Mouse (Mus musculus) stomach, embryonic 16.5 days (tissue): ENCODE data around the gene Vav1. TPM values are rescaled to one million over a fixed set of nuclear protein-coding genes. Genes with fewer than 3 reads are reported as not detected.
A peak's percentile ranks its signal among the peaks of the same experiment; 100 is the strongest.

Source experiments
- ATAC-seq: fragments of 200-750 bp; cut with Nextera tagmentation; 2 replicates; pipeline ENCODE4 v1.8.0; 2017; ENCODE audit warnings: moderate number of reproducible peaks, moderate TSS enrichment; ENCODE audit not compliant: insufficient read depth, low FRiP score
- H3K27ac ChIP-seq: fragments of 300-500 bp; sonication (generic); 2 replicates; pipeline ENCODE4 v1.5.1; 2014; ENCODE audit warnings: low read length
- H3K27me3 ChIP-seq: fragments of 300-500 bp; sonication (generic); 2 replicates; pipeline ENCODE4 v1.6.1; 2014; ENCODE audit warnings: low read length, control low read depth, mixed read lengths; ENCODE audit not compliant: control insufficient read depth, insufficient read depth
- H3K36me3 ChIP-seq: fragments of 300-500 bp; sonication (generic); 2 replicates; pipeline ENCODE4 v1.6.1; 2014; ENCODE audit warnings: low read length; ENCODE audit not compliant: control insufficient read depth, insufficient read depth
- H3K4me1 ChIP-seq: fragments of 300-500 bp; sonication (generic); 2 replicates; pipeline ENCODE4 v1.6.1; 2014; ENCODE audit warnings: low read length, control low read depth, mixed read lengths; ENCODE audit not compliant: control insufficient read depth, insufficient read depth
- H3K4me2 ChIP-seq: fragments of 300-500 bp; sonication (generic); 2 replicates; pipeline ENCODE4 v1.6.1; 2014; ENCODE audit warnings: low read depth, low read length, mixed read lengths
- H3K4me3 ChIP-seq: fragments of 300-500 bp; sonication (generic); replicated peaks from 2 replicates; pipeline ENCODE4 v1.5.1; 2014; ENCODE audit warnings: mild to moderate bottlenecking, low read length
- H3K9ac ChIP-seq: fragments of 300-500 bp; sonication (generic); 2 replicates; pipeline ENCODE4 v1.6.1; 2014; ENCODE audit warnings: low read length
- H3K9me3 ChIP-seq: fragments of 300-500 bp; sonication (generic); replicated peaks from 2 replicates; pipeline ENCODE4 v1.6.1; 2016; ENCODE audit warnings: low read length, control low read depth; ENCODE audit not compliant: control insufficient read depth
- WGBS: fragments of 180-500 bp; shearing (Covaris S2); extraction: QIAGEN DNeasy Blood & Tissue Kit; methylation state at CpG from one replicate; pipeline ENCODE4 v1.1.7; 2014; 5-methylcytosine and 5-hydroxymethylcytosine counted together
- polyA plus RNA-seq: library from polyadenylated mRNA; unstranded; fragments of >200 nt; fragmentation: Nextera tagmentation; extraction: Ambion mirVana; gene quantifications from 2 replicates; pipeline ENCODE4 v1.2.1, GENCODE M21; 2015

The Vav1 gene
- polyA plus RNA-seq, 1 experiment from 2014 or later: 5.8 TPM

GRCm38 (mm10) chr17:57237181-57237580, 41.7 kb upstream of the Vav1 start:
- Histone ChIP-seq H3K4me2 (no peak overlapping the region), H3K27me3 (no peaks in the 10 kb centered on the region), H3K9me3 (no peaks in the 10 kb centered on the region), H3K27ac (no peak overlapping the region), H3K4me1 (peaks cover 3% of the 10 kb centered on the region; the same call in 1 of the 2 replicates), H3K4me3 (no peak overlapping the region), H3K9ac (no peak overlapping the region), H3K36me3 (peaks cover 8% of the 10 kb centered on the region)
- WGBS: 93% methylated on average over 9 of the region's 9 CpGs
- no peak for ATAC-seq

- no peak overlapping the region for H3K27ac ChIP-seq
- ATAC-seq: no peak
- no peak overlapping the region for H3K9ac ChIP-seq
- no peak overlapping the region for H3K4me3 ChIP-seq
- H3K27me3 ChIP-seq: no peaks in the 10 kb centered on the region
- no peak overlapping the region for H3K4me2 ChIP-seq
- H3K4me1 ChIP-seq: peaks cover 12% of the 10 kb centered on the region
- no peaks in the 10 kb centered on the region for H3K9me3 ChIP-seq
- WGBS: 66% methylated on average over 10 of the region's 10 CpGs
- H3K36me3 ChIP-seq: peaks cover 3% of the 10 kb centered on the region
Observed at GRCm38 (mm10) chr17:57243650-57244370, 35.1 kb upstream of the Vav1 start.

GRCm38 (mm10) chr17:57245311-57245929, 33.5 kb upstream of the Vav1 start:
- no peak for ATAC-seq
- Histone ChIP-seq H3K27ac (no peak overlapping the region), H3K4me2 (no peak overlapping the region), H3K4me3 (no peak overlapping the region), H3K27me3 (no peaks in the 10 kb centered on the region), H3K9me3 (no peaks in the 10 kb centered on the region), H3K36me3 (peaks cover 3% of the 10 kb centered on the region), H3K4me1 (peaks cover 15% of the 10 kb centered on the region), H3K9ac (no peak overlapping the region)
- 88% methylated on average over 10 of the region's 10 CpGs for WGBS

DNA sequence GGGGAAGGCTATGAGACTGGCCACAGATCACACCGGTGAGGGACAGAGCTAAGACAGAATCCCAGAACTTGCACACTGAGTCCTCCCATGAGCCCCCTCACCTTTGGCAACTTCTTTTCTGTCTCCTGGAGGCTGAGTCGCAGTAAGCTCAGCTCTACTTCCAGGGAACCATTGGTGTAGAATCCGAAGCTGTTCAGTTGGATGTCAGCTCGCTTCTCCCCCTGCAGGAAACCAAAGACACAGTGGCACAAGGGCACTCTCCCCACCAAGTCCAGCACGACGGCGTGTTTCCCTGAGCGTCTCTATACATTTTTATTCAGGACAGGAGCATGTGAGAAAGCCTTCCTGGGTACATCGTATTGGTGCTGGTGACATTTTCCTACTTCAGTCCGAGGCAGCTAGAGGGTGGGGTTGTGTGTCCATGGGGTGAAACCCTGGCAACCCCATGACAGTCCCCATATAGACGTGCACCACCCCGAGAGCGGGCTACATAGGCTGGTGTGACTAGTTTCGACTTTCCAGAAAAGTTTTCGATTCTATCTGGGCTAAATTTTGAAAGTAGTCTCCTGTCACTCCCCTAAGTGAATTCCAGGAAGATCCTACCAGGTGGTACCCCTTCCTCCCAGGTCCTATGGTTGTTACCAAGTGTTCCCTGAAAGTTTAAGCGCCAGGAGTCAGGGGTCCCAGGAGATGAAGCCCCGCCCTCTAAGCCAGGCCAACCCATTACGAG, 32.1 kb upstream of the Vav1 start:
- Histone ChIP-seq H3K4me2 (peak overlapping the region; percentile 91), H3K4me1 (peaks cover 26% of the 10 kb centered on the region), H3K36me3 (peaks cover 1% of the 10 kb centered on the region), H3K27ac (peak overlapping the region; percentile 93), H3K4me3 (peak overlapping the region; percentile 94), H3K27me3 (no peaks in the 10 kb centered on the region), H3K9me3 (no peaks in the 10 kb centered on the region), H3K9ac (peak overlapping the region; percentile 90)
- 3% methylated on average over 18 of the region's 18 CpGs for WGBS
- ATAC-seq: no peak

DNA sequence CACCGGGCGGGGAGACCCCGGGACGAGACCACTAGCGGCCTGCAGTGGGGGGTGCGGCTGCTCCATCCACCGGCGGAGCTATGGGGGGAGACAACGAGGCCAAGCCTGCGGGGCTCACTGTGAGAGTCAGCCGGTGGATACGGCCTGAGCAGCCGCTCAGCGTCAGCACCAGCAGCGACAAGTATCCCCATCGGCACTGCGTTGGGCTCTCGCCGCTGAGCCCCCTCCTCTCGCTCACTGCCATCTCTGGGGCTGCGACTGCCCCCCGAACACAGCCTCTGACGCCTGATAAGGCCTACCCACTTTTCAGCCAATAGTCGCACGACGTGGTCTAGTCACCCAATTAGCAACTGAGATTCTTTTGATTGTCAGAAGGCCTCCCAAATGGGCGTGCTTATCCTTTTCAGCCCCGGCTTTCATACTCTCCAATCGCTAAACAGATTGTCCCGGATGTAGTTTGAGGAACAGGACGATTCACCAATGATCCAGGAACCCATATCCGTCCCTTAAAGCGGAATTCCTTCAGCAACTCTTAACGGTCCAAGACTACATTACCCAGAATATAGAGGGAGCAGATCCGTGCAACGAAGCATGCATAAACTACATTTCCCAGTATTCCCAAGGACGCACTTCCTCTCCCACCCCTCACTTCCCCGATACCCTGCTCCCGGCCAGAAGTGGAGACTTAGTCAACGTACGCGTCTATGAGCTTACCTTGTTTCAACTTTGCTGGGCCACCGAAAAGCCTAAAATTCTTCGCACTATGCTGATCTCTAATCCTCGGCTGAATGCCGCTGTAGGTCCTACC, 31.3 kb upstream of the Vav1 start:
- ATAC-seq: peak; percentile 90
- Histone ChIP-seq H3K4me1 (peaks cover 26% of the 10 kb centered on the region), H3K27ac (peak overlapping the region; percentile 93), H3K4me3 (peak overlapping the region; percentile 94), H3K9ac (peak overlapping the region; percentile 90), H3K4me2 (peak overlapping the region; percentile 95), H3K9me3 (no peaks in the 10 kb centered on the region), H3K36me3 (no peaks in the 10 kb centered on the region), H3K27me3 (no peaks in the 10 kb centered on the region)
- WGBS: under 1% methylated on average over 46 of the region's 46 CpGs

GRCm38 (mm10) chr17:57248201-57248699, 30.6 kb upstream of the Vav1 start, which contains the start of gene Gpr108:
Gpr108 (minus strand) TSS chr17:57248446.
- H3K4me3 ChIP-seq: peak within 1 kb of the TSS; percentile 94
- H3K4me1 ChIP-seq: peaks cover 26% of the 10 kb centered on the region
- peak within 1 kb of the TSS; percentile 90 for H3K9ac ChIP-seq
- no peaks in the 10 kb centered on the region for H3K9me3 ChIP-seq
- peak; percentile 67 for ATAC-seq
- WGBS: under 1% methylated on average over 12 of the region's 12 CpGs
- peak within 1 kb of the TSS; percentile 93 for H3K27ac ChIP-seq
- peak within 1 kb of the TSS; percentile 95 for H3K4me2 ChIP-seq
- H3K27me3 ChIP-seq: no peaks in the 10 kb centered on the region
- H3K36me3 ChIP-seq: no peaks in the 10 kb centered on the region

DNA sequence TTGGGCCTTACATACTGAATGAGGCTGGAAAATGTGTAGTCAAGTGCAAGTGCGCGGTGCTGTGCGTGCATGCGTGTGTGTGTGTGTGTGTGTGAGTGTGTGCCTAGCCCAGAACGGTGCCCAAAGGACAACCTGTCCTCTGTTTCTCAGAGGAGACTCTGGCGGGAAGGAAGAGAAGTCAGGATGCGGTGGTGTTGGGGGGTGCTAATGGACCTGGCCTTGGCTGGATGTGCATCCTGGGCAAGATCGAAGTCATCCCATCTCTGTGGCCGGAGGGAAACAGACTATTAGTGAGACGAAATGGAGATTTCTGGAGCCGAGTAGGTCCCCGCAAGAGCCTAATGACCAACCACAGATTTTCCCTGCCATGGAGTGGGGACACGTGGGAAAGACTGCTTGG, 30.1 kb upstream of the Vav1 start:
- Histone ChIP-seq H3K27ac (peak overlapping the region; percentile 92), H3K4me1 (peaks cover 26% of the 10 kb centered on the region), H3K9ac (peak overlapping the region; percentile 74), H3K4me2 (peak overlapping the region; percentile 95), H3K27me3 (no peaks in the 10 kb centered on the region), H3K36me3 (no peaks in the 10 kb centered on the region), H3K4me3 (peak overlapping the region; percentile 87), H3K9me3 (no peaks in the 10 kb centered on the region)
- WGBS: 7% methylated on average over 13 of the region's 13 CpGs
- no peak for ATAC-seq

DNA sequence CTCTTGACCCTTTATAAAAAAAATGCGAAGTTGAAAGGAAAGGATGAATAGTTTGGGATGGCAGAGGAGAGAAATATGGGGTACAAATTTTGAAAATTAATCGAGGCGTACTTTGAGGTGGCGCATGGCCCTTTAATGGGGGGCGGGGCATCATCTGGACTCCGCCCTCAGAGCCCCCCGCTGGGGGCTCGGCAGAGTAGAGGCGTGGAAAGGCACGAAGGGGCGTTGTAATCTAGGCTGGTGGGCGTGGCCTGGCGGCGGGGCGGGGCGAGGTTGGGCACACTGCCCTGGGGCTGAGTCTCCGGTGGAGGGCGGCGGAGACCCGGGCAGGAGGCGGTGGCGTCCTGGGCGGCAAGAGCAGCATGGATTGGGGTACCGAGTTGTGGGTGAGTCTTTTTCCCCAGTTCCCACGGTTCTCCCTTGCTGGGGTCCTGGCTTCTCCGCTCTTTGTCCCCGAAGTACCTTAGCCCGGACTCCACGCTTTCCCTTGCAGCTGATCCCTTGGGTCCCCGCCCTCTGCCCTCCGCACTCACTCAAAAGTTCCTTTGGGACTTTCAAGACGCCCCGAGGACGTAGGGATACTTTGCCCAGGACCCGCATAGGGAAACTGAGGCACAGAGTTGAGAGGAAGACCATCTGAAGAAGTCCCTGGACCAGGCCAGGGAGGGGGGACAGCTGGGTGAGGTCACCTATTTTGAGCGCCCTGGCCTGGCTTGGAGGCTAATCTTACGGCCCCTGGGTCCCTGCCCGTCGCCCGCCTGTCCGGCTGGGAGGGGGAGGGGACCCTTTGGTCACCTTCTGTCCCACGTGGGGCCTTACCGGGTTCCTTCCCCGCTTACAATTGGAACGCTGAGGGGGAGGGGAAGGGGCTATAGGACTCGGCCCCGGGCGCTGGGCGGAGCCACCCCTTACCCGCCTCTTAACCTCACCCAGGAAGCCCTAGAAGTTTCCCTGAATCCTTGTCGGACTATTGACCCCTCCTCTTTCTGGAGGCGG, 29.4 kb upstream of the Vav1 start, which contains the start of gene Trip10:
Gene Trip10 (plus strand): TSS at position 270 of the 996 bp plus-strand sequence.
- H3K27me3 ChIP-seq: no peaks in the 10 kb centered on the region
- no peaks in the 10 kb centered on the region for H3K9me3 ChIP-seq

More for the DNA sequence above, 29.4 kb upstream of the Vav1 start, which contains the start of gene Trip10:
- under 1% methylated on average over 50 of the region's 52 CpGs for WGBS
- Histone ChIP-seq H3K27ac (peak within 1 kb of the TSS; percentile 92), H3K4me2 (peak within 1 kb of the TSS; percentile 95), H3K4me1 (peaks cover 26% of the 10 kb centered on the region), H3K9ac (peak within 1 kb of the TSS; percentile 85), H3K4me3 (peak within 1 kb of the TSS; percentile 87), H3K36me3 (peaks cover 6% of the 10 kb centered on the region; the same call in 1 of the 2 replicates)
- peak; percentile 65 for ATAC-seq
